Comparison of ENCODE assay signal across 27 mouse cellular contexts in genomic region chr7:101831437-101831836, GRCm38 (mm10). TPM values are rescaled to one million over a fixed set of nuclear protein-coding genes. Genes with fewer than 3 reads are reported as not detected.
"Had no signal": no experiment of that assay in that cellular context is flagged by ENCODE, and none has a peak within 500 bp of the region (broad histone marks: within the 10 kb centered on the region; RNA-seq: fewer than 3 reads in every experiment).

No protein-coding gene starts in this region.

- H3K27ac ChIP-seq: heart, adult 2 months; heart, embryonic 10.5 days; hindbrain, embryonic 10.5 days; hindbrain, embryonic 12.5 days; hindbrain, embryonic 14.5 days; intestine, embryonic 15.5 days; layer of hippocampus, adult 2 months; left cerebral cortex, adult 2 months; limb, embryonic 10.5 days; limb, embryonic 12.5 days; liver, embryonic 13.5 days had no signal

- H3K9ac ChIP-seq: heart, embryonic 12.5 days; hindbrain, embryonic 12.5 days; hindbrain, embryonic 14.5 days; intestine, embryonic 15.5 days; limb, embryonic 12.5 days; liver, embryonic 13.5 days had no signal

- H3K4me3 ChIP-seq: heart, adult 2 months; heart, embryonic 10.5 days; heart, embryonic 12.5 days; hindbrain, embryonic 10.5 days; hindbrain, embryonic 12.5 days; intestine, embryonic 15.5 days; layer of hippocampus, adult 2 months; left cerebral cortex, adult 2 months; limb, embryonic 10.5 days; limb, embryonic 12.5 days; liver, embryonic 13.5 days had no signal

- H3K27me3 ChIP-seq: heart, embryonic 12.5 days; hindbrain, embryonic 12.5 days; intestine, embryonic 15.5 days; limb, embryonic 12.5 days had no signal

- DNase-seq: gastrocnemius, postnatal 14 days; heart, postnatal 10 days; heart, postnatal 4 days; kidney, adult 18-20 months; kidney, adult 8-10 months; kidney, postnatal 10 days; kidney, postnatal 4 days; liver; liver, embryonic 13.5 days had no signal

- H3K9me3 ChIP-seq: heart, embryonic 10.5 days; heart, embryonic 12.5 days; hindbrain, embryonic 10.5 days; hindbrain, embryonic 12.5 days; intestine, embryonic 15.5 days; limb, embryonic 10.5 days; liver, embryonic 13.5 days had no signal

RNA-seq across cellular contexts. Expression of gene Phox2a, which starts 13.3 kb away (rescaled TPM):
- total RNA-seq: gastrocnemius, adult 18-20 months; gastrocnemius, adult 8-10 months; gastrocnemius, postnatal 14 days; granulocyte monocyte progenitor cell, adult 5-6 weeks; layer of hippocampus, adult 2 months; layer of hippocampus, postnatal 10 days; layer of hippocampus, postnatal 25 days; left cerebral cortex, adult 2 months; left cerebral cortex, postnatal 14 days; left cerebral cortex, postnatal 36 days had no signal

RNA-seq across cellular contexts. Expression of gene Folr2, which starts 25.6 kb away (rescaled TPM):
- total RNA-seq: granulocyte monocyte progenitor cell, adult 5-6 weeks; left cerebral cortex, adult 2 months had no signal

RNA-seq across cellular contexts. Expression of gene Folr1, which starts 39.2 kb away (rescaled TPM):
- total RNA-seq: granulocyte monocyte progenitor cell, adult 5-6 weeks; heart, adult 2 months had no signal
